Mouse (Mus musculus): ENCODE data around the gene Hist1h2af. TPM values are rescaled to one million over a fixed set of nuclear protein-coding genes. Genes with fewer than 3 reads are reported as not detected.
"Not testable (repeated sequence)": the region's sequence is repeated elsewhere in the genome, so short reads cannot be mapped to it uniquely, and the experiment has no call there.

Gene Hist1h2af
- total RNA-seq, 4 experiments from 2014 or later = 8.2 to 20.8 (median 16.2) TPM

DNA sequence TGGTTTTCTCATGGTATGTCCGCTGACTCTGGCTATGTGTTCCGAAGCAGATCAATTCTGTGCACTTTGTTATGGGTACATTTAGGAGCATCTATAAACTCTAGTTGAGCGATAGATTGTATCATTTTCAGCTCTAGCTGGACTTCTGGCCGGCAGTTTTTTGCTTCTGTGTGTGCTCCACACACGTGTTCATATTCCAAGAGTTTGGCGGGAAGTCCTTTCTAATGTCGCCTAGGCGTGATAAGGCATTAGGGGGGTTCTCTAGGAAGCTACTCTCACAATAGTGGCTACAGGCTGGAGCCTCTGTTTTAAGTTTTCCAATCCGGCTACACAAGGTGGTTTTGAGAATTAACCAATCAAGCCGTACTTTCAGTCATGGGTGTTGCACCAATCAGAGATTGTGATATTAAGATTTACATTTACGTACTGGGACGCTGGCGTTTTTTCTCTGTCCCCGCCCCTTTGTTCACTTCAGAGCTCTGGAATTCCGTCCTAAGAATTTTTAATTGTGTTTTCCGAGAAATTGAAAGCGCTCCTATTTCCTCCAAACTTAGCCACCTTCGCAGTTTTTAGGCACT, 22.2 kb downstream of the Hist1h2af start:
- peak; percentile 61 for DNase-seq

DNA sequence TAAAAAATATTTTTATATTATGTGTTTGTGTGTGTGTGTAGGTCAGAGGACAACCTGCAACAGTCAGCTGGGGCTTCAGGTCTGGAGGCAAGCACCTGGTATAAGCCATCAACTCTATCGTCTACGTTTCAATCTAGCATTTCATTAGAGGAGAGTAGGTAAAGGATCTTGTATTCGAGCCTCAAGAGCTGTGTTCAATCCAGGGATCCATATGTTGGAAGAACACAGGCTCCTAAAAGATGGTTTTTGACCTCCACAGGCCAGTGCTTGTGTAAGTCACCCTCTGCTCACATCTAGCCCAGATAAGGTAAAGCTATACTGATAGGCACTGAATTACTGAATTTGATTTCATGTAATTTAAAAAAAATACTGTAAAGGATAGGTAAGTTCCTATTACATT, 23.2 kb downstream of the Hist1h2af start:
- DNase-seq = no peak

DNA sequence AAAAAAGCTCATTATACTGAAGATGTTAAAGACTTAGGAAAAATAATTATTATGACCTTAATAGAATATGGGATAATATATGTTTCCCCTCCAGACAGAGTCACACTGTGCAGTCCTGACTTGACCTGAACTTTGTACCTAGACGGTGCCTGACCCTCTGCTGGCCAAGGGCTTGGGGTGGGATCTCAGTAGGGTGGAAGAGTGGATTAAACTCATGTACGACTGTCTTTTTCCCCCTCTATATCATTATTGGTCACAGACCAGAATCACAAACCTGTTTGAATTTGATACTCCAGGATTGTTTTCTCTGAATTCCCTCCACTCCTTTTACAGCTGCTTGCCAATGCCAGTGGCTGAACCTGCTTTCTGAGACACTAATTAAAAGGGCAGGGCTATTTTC, 27.0 kb downstream of the Hist1h2af start:
- DNase-seq = not testable (repeated sequence)

DNA sequence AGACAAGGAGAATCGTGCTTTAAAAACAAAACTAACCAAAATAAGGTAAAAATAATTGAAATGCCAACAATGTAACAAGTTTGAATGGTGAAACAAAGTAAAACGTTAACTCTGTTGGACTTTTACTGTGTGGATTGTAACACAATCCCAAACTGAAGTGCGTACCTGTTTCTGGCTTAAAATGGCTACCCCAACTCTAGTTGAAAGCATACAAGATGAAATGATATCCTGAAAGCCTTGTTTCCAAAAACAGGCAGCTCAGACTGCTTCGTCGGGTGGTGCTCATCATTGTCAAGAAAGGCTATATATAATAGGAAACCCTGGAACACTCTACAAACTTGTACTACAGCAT, 27.8 kb downstream of the Hist1h2af start:
- DNase-seq = not testable (repeated sequence)

DNA sequence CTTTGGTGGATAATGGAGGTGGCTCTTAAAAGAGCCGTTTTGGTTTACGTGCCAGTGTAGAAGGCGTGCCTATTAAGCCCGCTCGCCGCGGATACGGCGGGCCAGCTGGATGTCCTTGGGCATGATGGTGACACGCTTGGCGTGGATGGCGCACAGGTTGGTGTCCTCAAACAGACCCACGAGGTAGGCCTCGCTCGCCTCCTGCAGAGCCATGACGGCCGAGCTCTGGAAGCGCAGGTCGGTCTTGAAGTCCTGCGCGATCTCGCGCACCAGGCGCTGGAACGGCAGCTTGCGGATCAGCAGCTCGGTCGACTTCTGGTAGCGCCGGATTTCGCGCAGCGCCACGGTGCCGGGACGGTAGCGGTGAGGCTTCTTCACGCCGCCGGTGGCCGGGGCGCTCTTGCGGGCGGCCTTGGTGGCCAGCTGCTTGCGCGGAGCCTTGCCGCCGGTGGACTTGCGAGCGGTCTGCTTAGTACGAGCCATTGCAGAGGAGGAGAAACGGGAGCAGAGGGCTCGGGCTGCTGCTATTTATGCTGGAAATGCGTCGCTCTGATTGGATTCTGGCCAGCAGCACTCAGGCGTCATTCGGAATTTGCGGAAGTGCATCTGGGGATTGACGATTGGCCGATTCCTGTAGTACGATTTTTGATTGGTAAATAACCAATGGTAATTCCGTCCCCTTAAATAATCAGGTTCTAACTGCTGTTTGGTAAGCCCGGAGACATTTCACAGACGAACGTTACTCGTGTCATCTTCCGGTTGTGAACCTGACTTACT, 28.4 kb downstream of the Hist1h2af start, which contains the start of gene Hist1h3e:
Gene Hist1h3e (minus strand): TSS at position 487 of the 777 bp plus-strand sequence.
- peak; percentile 94 for DNase-seq

DNA sequence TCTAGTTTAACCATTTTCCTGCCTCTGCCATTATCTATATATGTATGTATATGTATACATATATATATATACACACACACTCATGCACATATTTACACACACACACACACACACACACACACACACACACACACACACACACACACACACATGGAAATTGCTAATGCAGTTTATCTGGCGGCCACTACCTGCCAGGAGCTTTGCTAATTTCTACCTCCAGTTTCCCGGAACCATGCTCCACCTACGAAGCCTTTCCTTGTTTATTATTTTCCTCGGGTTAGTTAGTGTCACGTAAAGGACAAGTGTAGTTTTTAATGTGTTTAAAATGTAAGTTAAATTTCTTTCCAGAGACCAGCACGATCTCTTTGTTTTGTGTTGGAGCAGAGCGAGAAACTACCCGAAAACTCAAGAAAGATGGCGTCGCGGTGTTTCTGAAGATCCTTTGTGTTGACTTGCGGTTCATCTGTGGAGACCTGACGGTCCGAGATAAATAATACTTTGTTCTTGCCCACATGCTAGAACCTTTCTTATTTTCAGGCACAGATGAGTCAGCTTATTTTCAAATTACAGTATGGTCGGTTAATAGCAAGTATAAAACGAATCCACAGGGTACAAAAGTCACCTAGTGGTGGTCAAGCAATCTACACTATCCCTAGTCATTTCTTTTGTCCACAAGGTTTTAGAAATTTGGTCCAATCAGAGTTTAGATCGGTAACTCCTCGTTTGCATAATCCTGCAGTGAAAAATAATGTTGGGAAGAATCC, 29.2 kb downstream of the Hist1h2af start:
- DNase-seq = no peak

DNA sequence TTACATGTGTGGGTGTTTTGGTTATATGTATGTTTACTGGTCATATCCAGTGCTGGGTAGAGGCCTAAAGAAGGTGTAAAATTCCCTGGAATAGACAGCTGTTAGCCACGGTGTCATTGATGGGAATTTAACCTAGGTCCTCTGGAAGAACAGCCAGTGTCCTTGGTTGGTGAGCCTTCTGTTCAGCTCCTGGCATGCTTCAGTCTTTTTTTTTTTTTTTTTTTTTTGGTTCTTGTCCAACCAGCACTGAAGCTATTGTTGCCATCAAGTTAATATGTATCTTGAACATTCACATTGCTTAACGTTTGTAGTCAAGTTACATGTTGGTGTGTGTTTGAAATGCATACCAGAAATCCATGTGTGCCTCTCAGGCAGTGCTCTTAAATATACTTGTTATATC, 30.8 kb downstream of the Hist1h2af start:
- no peak for DNase-seq

DNA sequence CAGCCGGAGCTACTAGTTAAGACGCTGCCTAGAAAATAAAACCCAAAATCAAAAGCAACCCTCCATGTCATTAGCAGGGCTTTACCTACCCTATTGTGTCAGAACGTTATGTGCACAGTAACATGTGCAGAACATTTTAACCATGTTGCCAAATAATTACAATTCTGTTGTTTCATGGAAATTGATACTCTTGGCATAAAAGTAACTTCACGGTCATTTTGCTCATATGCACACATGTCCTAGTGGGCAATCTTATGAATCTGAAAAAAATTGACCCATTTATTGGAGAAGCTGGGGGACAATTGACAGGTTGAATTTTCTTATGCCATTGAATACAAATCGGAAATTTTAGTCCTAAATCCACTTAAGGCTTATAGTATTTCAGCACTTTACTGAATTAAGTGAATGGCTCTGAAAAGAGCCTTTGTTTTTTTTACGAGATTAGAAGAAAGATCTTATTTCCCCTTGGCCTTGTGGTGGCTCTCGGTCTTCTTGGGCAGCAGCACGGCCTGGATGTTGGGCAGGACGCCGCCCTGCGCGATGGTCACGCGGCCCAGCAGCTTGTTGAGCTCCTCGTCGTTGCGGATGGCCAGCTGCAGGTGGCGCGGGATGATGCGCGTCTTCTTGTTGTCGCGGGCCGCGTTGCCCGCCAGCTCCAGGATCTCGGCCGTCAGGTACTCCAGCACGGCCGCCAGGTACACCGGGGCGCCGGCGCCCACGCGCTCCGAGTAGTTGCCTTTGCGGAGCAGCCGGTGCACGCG, 36.7 kb downstream of the Hist1h2af start:
- DNase-seq = not testable (repeated sequence)

DNA sequence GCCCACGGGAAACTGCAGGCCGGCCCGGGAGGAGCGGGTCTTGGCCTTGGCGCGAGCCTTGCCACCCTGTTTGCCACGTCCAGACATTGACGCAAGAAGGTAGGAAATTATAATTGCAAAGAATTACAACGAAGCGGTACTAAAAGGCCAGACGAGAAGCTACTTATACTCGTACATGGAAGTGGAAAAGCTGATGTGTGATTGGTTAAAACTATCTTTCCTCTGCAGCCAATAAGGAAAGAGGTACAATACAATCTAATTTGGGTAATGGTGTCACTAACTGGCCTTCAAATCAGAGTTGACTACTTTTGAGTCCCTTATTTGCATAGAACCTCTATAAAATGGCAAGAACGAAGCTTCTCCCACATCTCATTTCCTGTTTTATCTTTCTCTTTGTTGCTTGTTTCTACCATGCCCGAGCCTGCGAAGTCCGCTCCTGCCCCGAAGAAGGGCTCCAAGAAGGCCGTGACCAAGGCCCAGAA, 37.4 kb downstream of the Hist1h2af start, which contains the start of the genes Hist1h2ae and Hist1h2bg:
Gene Hist1h2ae (minus strand): TSS at position 199 of the 482 bp plus-strand sequence.
Gene Hist1h2bg (plus strand): TSS at position 375 of the 482 bp plus-strand sequence.
- DNase-seq = peak; percentile 69

DNA sequence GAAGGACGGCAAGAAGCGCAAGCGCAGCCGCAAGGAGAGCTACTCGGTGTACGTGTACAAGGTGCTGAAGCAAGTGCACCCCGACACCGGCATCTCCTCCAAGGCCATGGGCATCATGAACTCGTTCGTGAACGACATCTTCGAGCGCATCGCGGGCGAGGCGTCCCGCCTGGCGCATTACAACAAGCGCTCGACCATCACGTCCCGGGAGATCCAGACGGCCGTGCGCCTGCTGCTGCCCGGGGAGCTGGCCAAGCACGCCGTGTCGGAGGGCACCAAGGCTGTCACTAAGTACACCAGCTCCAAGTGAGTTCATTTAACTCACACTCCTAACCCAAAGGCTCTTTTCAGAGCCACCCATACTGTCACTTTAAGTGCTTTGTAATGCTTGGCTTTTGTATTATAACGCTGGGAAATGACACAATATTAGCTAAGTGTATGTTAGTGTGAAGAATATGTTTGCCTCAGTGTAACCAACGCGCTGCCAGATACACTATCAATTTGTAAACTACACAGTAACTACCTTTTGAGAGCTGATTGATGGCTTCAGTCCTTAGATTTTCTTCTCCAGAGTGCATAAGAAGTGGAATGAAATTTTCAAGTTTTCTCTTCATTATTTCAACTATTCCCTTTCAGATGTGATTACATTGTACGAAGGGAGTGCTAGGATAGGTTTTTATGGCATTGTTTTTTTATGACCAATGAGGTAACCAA, 38.0 kb downstream of the Hist1h2af start:
- not testable (repeated sequence) for DNase-seq

DNA sequence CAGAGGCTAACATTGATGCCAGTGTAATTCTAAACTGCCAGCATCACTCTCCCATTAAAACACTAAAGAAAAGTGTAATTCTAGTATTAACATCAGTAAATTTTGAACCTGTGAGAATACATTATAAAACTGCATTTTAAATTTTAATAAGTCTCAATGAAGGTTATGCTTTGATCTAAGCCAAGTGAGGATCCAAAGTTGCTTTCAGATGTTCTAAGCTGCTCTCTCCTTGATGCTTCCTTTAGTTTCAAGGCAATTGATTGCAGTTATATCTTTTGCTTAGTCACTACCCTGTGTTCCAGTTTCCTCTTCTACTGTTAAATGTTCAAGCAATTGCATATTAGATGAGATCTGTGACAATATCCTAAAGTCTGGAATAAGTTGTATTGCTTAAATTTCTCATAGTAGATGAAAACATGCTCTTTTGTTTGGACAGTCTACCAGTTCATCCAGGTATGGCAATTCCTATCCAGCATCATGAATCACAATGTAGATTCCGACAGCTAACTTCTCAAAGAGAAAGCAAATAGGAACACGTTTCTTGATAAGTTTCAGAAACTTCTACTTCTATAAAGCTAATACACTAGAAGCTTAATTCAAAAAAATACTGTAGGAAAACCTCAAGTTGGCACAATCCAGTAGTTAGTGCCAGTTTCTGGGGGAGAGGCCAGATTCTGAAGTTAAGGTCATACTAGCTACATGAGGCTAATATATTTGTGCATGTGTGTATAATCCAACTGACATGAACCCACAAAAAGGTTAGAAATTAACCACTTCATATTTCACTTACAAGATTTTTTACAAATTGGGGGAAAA, 38.7 kb downstream of the Hist1h2af start:
- no peak for DNase-seq

DNA sequence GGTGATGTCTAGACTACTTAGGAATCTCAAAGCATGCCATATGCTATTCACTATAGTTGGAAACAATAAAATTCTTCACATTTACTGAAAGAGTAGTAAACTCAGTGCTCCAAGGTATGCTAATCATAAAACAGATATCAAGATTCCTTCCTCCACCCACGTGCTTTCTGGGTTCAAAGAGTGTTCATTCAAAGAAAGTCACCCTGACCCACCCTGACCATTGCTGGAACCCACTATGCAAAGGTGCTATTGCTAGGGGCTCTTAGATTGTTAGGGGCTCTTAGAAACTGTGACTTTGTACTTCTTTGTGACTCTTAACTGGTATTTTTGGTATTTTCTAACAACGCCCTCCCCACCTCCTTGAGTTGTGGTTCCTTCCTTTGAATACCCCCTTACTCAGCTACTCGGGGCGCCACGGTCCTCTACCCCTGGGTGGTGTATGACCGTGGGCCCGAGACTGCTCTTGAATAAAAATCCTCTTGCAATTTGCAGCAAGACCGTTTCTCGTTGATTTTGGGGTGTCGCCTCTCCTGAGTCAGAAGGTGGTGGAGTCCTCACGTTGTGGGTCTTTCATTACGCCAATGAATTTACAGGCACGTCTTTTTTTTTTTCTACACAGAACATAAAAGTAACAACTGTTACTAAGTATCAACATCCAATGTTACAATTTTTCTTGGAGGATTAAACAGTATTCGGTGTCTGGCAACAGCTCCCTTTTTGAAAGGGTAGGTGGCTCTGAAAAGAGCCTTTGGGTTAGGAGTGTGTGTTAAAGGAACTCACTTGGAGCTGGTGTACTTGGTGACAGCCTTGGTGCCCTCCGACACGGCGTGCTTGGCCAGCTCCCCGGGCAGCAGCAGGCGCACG, 39.6 kb downstream of the Hist1h2af start:
- DNase-seq = not testable (repeated sequence)

DNA sequence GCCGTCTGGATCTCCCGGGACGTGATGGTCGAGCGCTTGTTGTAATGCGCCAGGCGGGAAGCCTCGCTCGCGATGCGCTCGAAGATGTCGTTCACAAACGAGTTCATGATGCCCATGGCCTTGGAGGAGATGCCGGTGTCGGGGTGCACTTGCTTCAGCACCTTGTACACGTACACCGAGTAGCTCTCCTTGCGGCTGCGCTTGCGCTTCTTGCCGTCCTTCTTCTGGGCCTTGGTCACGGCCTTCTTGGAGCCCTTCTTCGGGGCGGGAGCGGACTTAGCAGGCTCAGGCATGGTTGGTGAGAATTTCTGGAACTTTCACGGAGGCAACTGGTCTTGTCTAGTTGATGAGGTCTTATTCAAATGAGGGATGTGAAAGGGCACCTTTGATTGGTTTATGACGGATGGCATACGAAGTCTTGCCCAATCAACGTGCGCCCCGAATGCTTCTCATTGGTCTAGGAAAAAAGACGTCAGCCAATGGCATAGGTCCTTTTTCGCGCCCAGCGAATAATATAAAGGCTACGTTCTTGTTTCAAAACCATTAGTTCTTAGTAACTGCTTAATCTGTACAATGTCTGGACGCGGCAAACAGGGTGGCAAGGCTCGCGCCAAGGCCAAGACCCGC, 40.3 kb downstream of the Hist1h2af start, which contains the start of the genes Hist1h2bf and Hist1h2ad:
Gene Hist1h2bf (minus strand): TSS at position 299 of the 627 bp plus-strand sequence.
Gene Hist1h2ad (plus strand): TSS at position 484 of the 627 bp plus-strand sequence.
- peak; percentile 89 for DNase-seq

DNA sequence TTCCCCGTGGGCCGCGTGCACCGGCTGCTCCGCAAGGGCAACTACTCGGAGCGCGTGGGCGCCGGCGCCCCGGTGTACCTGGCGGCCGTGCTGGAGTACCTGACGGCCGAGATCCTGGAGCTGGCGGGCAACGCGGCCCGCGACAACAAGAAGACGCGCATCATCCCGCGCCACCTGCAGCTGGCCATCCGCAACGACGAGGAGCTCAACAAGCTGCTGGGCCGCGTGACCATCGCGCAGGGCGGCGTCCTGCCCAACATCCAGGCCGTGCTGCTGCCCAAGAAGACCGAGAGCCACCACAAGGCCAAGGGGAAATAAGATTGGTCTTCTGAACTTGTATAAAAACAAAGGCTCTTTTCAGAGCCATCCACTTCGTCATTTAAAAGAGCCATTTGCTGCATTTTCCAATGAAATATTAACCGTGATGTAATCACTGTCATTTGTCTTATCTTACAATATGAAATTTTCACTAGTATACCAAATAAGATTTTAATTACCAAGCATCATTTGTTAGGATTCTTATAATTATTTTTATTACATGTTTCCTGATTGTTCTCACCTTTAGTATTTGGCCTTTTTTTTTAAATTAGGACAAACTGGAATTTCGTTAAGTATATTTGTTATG, 41.0 kb downstream of the Hist1h2af start:
- DNase-seq = not testable (repeated sequence)

DNA sequence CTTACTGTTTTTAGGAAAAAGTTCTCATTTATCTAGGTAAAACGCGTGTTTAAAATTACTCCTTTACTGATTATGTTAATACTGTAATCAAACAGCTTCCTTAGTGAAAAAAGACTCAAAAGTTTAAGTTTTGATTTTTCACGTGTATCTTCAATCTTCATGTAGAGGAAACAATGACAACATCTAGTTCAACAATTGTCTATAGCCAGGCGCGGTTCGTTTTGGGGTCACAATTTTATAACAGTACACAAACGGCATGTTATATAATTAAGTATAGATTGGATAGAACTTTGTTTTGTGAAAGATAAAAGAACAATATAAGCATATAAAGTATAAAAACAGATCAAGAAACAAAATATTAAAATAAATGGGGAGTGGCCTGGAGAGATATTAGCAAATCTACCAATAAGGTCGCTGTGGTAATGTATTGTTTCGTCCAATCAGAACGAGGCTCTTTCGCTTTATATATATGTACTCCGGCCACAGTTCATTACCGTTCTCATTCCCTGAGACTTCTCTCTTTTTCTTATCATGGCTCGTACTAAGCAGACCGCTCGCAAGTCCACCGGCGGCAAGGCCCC, 41.7 kb downstream of the Hist1h2af start, which contains the start of gene Hist1h3d:
Gene Hist1h3d (plus strand): TSS at position 493 of the 581 bp plus-strand sequence.
- DNase-seq = no peak

DNA sequence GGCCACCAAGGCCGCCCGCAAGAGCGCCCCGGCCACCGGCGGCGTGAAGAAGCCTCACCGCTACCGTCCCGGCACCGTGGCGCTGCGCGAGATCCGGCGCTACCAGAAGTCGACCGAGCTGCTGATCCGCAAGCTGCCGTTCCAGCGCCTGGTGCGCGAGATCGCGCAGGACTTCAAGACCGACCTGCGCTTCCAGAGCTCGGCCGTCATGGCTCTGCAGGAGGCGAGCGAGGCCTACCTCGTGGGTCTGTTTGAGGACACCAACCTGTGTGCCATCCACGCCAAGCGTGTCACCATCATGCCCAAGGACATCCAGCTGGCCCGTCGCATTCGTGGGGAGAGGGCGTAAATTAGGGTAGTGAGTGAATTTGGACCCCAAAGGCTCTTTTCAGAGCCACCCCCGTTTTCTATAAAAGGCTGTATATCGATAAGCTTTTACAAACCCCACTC, 42.2 kb downstream of the Hist1h2af start:
- not testable (repeated sequence) for DNase-seq

DNA sequence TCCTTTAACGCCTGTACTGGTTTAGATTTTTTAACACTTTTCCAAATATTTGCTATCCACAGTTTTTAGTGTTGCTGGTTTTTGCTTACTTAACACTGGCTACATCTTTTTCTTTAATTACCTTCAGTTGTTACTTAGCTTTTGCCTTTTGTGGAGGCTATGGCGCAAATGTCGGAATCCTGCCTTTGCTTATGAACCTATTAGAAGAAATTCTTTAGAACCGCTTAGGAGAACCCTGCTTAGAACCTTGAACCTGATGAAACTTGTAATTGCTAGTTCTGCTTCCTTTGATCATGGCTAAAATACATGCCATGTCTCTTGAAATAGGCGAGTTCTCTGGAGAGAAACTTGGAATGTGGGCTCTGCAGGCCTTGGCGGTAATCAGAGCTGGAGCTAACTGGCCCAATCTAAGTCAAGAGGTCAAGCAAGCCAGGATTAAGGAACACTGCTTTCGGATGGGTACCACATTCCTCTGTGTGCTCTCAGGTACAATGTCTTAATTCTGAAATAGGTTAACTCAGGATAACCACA, 42.7 kb downstream of the Hist1h2af start:
- DNase-seq = no peak
